8 mouse cellular contexts compared by ENCODE assay signal in the genomic region with DNA sequence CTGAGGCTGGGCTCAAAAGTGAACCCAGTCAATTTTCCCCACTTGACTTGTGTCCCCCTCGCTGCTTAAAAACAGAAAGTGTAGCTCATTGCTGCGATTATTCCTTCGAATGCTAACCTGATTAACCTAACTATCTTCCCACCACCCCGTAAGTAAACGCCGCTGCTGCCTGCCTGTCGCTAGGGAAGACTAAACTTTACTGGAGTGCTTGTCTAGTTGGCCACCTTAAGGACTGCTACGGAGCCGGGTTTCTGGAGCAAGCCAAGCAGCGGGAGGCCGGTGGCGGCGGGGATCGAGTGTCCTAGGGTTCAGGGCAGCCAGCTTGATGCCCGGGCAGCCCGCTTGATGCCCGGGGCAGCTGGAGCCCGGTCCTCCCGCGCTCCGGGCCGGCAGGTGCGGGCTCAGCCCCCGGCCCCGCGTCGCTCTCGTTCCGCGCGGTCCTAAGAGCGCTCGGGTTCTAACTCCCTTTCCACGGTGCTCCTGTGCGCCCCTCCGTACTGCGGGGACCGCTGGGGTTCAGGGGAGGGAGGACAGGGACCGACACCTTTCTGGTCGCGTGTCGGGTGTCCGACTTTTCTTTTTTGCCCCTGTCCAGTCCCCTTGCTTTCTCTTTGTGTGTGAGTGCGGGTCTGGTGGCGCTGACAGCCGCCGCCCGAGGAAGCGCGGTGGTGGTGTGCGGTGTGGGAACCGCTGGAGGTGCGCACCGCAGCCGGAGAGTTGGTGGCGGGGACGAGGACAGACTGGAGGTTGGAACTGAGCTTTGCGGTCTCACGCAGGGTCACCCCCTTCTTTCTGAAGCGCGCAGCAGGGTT. TPM values are rescaled to one million over a fixed set of nuclear protein-coding genes. Genes with fewer than 3 reads are reported as not detected.
DNase-seq lines count a peak whose midpoint lies in the region; ATAC-seq lines count a peak whose summit lies in the region.

No protein-coding gene starts in this region.

- under 1% methylated on average over 61 of the region's 61 CpGs for WGBS in heart, embryonic 10.5 days
- under 1% methylated on average over 58 of the region's 61 CpGs for WGBS in kidney, embryonic 14.5 days
- under 1% methylated on average over 59 of the region's 61 CpGs for WGBS in liver, embryonic 16.5 days (ENCODE audit: insufficient replicate concordance)

- H3K4me2 ChIP-seq in kidney, embryonic 14.5 days (replicated peaks; ENCODE audit: low read depth, low read length), result peak overlapping the region; percentile 95
- H3K4me2 ChIP-seq in liver, embryonic 16.5 days (ENCODE audit: low read depth, low read length), result peak overlapping the region; percentile 53

- H3K27me3 ChIP-seq in heart, embryonic 10.5 days (ENCODE audit: insufficient read depth, poor library complexity, severe bottlenecking), result peaks cover 77% of the 10 kb centered on the region
- peaks cover 50% of the 10 kb centered on the region for H3K27me3 ChIP-seq in kidney, embryonic 14.5 days (ENCODE audit: control insufficient read depth, insufficient read depth, low read length)
- H3K27me3 ChIP-seq in liver, embryonic 16.5 days (ENCODE audit: control insufficient read depth, insufficient read depth, low read depth, low read length), result peaks cover 89% of the 10 kb centered on the region

- H3K27ac ChIP-seq in heart, embryonic 10.5 days, result peak overlapping the region; percentile 86
- peak overlapping the region; percentile 30; the same call in 1 of the 2 replicates for H3K27ac ChIP-seq in kidney, embryonic 14.5 days (ENCODE audit: low read depth, low read length)
- no peak overlapping the region for H3K27ac ChIP-seq in liver, embryonic 16.5 days (ENCODE audit: low read length)

- peak; percentile 16 for DNase-seq in A20 (ENCODE audit: low read depth, low spot score)
- peak; percentile 72 for DNase-seq in Muller cell, postnatal 12 days (ENCODE audit: inconsistent ontology term)
- peak; percentile 64 for DNase-seq in embryo, embryonic 11 days
- no peak for DNase-seq in heart, embryonic 10.5 days (ENCODE audit: low spot score)
- peak; percentile 40 for DNase-seq in right cerebral cortex, postnatal 4 days
- DNase-seq in MN1 (ENCODE audit: low spot score), result no peak

- peaks cover 46% of the 10 kb centered on the region for H3K4me1 ChIP-seq in heart, embryonic 10.5 days
- peaks cover 10% of the 10 kb centered on the region; the same call in 1 of the 2 replicates for H3K4me1 ChIP-seq in kidney, embryonic 14.5 days (ENCODE audit: control insufficient read depth, insufficient read depth, low read length)
- no peaks in the 10 kb centered on the region; the same call in none of the 2 replicates for H3K4me1 ChIP-seq in liver, embryonic 16.5 days (ENCODE audit: control insufficient read depth, low read depth, low read length)

- H3K4me3 ChIP-seq in heart, embryonic 10.5 days, result peak overlapping the region; percentile 72
- H3K4me3 ChIP-seq in kidney, embryonic 14.5 days (ENCODE audit: low read length), result peak overlapping the region; percentile 54
- peak overlapping the region; percentile 53 for H3K4me3 ChIP-seq in liver, embryonic 16.5 days (ENCODE audit: low read depth, low read length)

- H3K9me3 ChIP-seq in heart, embryonic 10.5 days, result no peaks in the 10 kb centered on the region
- H3K9me3 ChIP-seq in kidney, embryonic 14.5 days (ENCODE audit: control insufficient read depth, low read length), result no peaks in the 10 kb centered on the region
- H3K9me3 ChIP-seq in liver, embryonic 16.5 days (replicated peaks; ENCODE audit: control insufficient read depth, low read length), result no peaks in the 10 kb centered on the region

- no peaks in the 10 kb centered on the region for H3K36me3 ChIP-seq in heart, embryonic 10.5 days
- no peaks in the 10 kb centered on the region for H3K36me3 ChIP-seq in kidney, embryonic 14.5 days (ENCODE audit: control insufficient read depth, insufficient read depth, low read length)
- no peaks in the 10 kb centered on the region for H3K36me3 ChIP-seq in liver, embryonic 16.5 days (ENCODE audit: control insufficient read depth, insufficient read depth)

- peak overlapping the region; percentile 63 for H3K9ac ChIP-seq in kidney, embryonic 14.5 days (ENCODE audit: low read depth, low read length)
- H3K9ac ChIP-seq in liver, embryonic 16.5 days (ENCODE audit: low read depth, low read length), result no peak overlapping the region

- ATAC-seq in kidney, embryonic 14.5 days (ENCODE audit: low FRiP score, low TSS enrichment), result no peak
- ATAC-seq in liver, embryonic 16.5 days (ENCODE audit: low read depth), result no peak

RNA-seq across cellular contexts. Expression of a gene that starts 4.5 kb away (rescaled TPM):
- polyA plus RNA-seq in heart, embryonic 10.5 days (2016; fragmentation: Nextera tagmentation; extraction: Ambion mirVana), result 5.4 and 9.0 TPM in 2 replicates
- 7.1 and 8.5 TPM in 2 replicates for polyA plus RNA-seq in kidney, embryonic 14.5 days (2014; fragmentation: Nextera tagmentation; extraction: Ambion mirVana)
- polyA plus RNA-seq in liver, embryonic 16.5 days (2015; fragmentation: Nextera tagmentation; extraction: Ambion mirVana), result 0.37 and 0.45 TPM in 2 replicates

Comparison
In these comparisons a context has a peak if more than half of its experiments do, and no peak if none do; other contexts are left out.
1. DNase-seq: peak in A20 (single experiment), Muller cell, postnatal 12 days (single experiment), embryo, embryonic 11 days (single experiment) and right cerebral cortex, postnatal 4 days (single experiment); none in heart, embryonic 10.5 days (single experiment) and MN1 (single experiment).
2. Peak in every context shown above with its lines, with median percentiles within 50 percentile points of each other: H3K4me3 ChIP-seq.